Mouse (Mus musculus): ENCODE measurements around the gene Usp12. TPM values are rescaled to one million over a fixed set of nuclear protein-coding genes. Genes with fewer than 3 reads are reported as not detected.

Gene Usp12
- polyA plus RNA-seq, 1 experiment from 2014 or later, result 12.1 TPM

Other genes with a start within 250 kb of the Usp12 start
- gene Gm3415, start 238.9 kb downstream of the Usp12 start, polyA plus RNA-seq (2014; fragmentation: Nextera tagmentation; extraction: Ambion mirVana), result not detected in 2 replicates
- gene Gpr12, start 209.8 kb downstream of the Usp12 start, polyA plus RNA-seq (2014; fragmentation: Nextera tagmentation; extraction: Ambion mirVana), result 0.36 and 0.39 TPM in 2 replicates
- gene Rpl21, start 37.9 kb upstream of the Usp12 start, polyA plus RNA-seq (2014; fragmentation: Nextera tagmentation; extraction: Ambion mirVana), result 495 and 509 TPM in 2 replicates
- gene Rasl11a, start 50.1 kb upstream of the Usp12 start, polyA plus RNA-seq (2014; fragmentation: Nextera tagmentation; extraction: Ambion mirVana), result 23.2 and 28.4 TPM in 2 replicates
- gene Gtf3a, start 153.7 kb upstream of the Usp12 start, polyA plus RNA-seq (2014; fragmentation: Nextera tagmentation; extraction: Ambion mirVana), result 102 TPM in 2 replicates
- 24.2 and 24.3 TPM in 2 replicates for gene Mtif3, start 168.8 kb upstream of the Usp12 start, polyA plus RNA-seq (2014; fragmentation: Nextera tagmentation; extraction: Ambion mirVana)